Mouse (Mus musculus) limb, embryonic 14.5 days (tissue): Measurements from ENCODE around the gene Tns1. TPM values are rescaled to one million over a fixed set of nuclear protein-coding genes. Genes with fewer than 3 reads are reported as not detected.

Source experiments
- ATAC-seq: fragments of 200-750 bp; cut with Nextera tagmentation; 2 replicates; pipeline ENCODE4 v1.8.0; 2017; ENCODE audit warnings: low read depth, moderate number of reproducible peaks, moderate TSS enrichment; ENCODE audit not compliant: low FRiP score
- DNase-seq: peaks from one replicate; pipeline ENCODE4 v3.0.0-alpha.2; 2015; ENCODE audit warnings: low spot score
- H3K27ac ChIP-seq: fragments of 300-500 bp; sonication (generic); replicated peaks from 2 replicates; pipeline ENCODE4 v1.5.1; 2014; ENCODE audit warnings: low read depth, mild to moderate bottlenecking, low read length, moderate library complexity, mixed read lengths
- H3K27me3 ChIP-seq: fragments of 300-500 bp; sonication (generic); 2 replicates; pipeline ENCODE4 v1.6.1; 2014; ENCODE audit warnings: low read length, mixed read lengths; ENCODE audit not compliant: control insufficient read depth, insufficient read depth
- H3K36me3 ChIP-seq: fragments of 300-500 bp; sonication (generic); 2 replicates; pipeline ENCODE4 v1.6.1; 2014; ENCODE audit warnings: mild to moderate bottlenecking, low read length, moderate library complexity, mixed read lengths; ENCODE audit not compliant: control insufficient read depth, insufficient read depth
- H3K4me1 ChIP-seq: fragments of 300-500 bp; sonication (generic); 2 replicates; pipeline ENCODE4 v1.6.1; 2014; ENCODE audit warnings: antibody characterized with exemption, low read length, mixed read lengths; ENCODE audit not compliant: control insufficient read depth, insufficient read depth
- H3K4me2 ChIP-seq: fragments of 300-500 bp; sonication (generic); replicated peaks from 2 replicates; pipeline ENCODE4 v1.6.1; 2014; ENCODE audit warnings: low read depth, mild to moderate bottlenecking, low read length, moderate library complexity; ENCODE audit not compliant: severe bottlenecking
- H3K4me3 ChIP-seq: fragments of 300-500 bp; sonication (generic); replicated peaks from 2 replicates; pipeline ENCODE4 v1.5.1; 2014; ENCODE audit warnings: low read length
- H3K9ac ChIP-seq: fragments of 300-500 bp; sonication (generic); 2 replicates; pipeline ENCODE4 v1.6.1; 2014; ENCODE audit warnings: mild to moderate bottlenecking, low read depth, low read length, moderate library complexity; ENCODE audit not compliant: severe bottlenecking
- H3K9me3 ChIP-seq: fragments of 300-500 bp; sonication (generic); 2 replicates; pipeline ENCODE4 v1.6.1; 2016; ENCODE audit warnings: low read length; ENCODE audit not compliant: control insufficient read depth
- POLR2A ChIP-seq: fragments of 200-500 bp; IDR thresholded peaks from 2 replicates; pipeline ENCODE4 v1.8.0; 2012; ENCODE audit warnings: inconsistent platforms, mild to moderate bottlenecking, moderate library complexity, borderline replicate concordance; ENCODE audit not compliant: insufficient read depth, insufficient read length; ENCODE audit errors: extremely low read depth
- WGBS: fragments of 180-500 bp; shearing (Covaris S2); extraction: QIAGEN DNeasy Blood & Tissue Kit; methylation state at CpG from one replicate; pipeline ENCODE4 v1.1.7; 2014; 5-methylcytosine and 5-hydroxymethylcytosine counted together
- polyA plus RNA-seq, 2 experiments: library from polyadenylated mRNA; depleted of rRNA in 1 of 2; stranded (reverse) in 1 of 2; unstranded in 1 of 2; fragments of >200 nt; fragmentation: Nextera tagmentation in 1 of 2; extraction: Ambion mirVana in 1 of 2; gene quantifications; 2 replicates each; pipeline versions ENCODE4 v1.2.1 to v1.2.3; 2012 to 2014

Tns1 gene
- polyA plus RNA-seq, 2 experiments: 38.0 to 51.3 TPM

DNA sequence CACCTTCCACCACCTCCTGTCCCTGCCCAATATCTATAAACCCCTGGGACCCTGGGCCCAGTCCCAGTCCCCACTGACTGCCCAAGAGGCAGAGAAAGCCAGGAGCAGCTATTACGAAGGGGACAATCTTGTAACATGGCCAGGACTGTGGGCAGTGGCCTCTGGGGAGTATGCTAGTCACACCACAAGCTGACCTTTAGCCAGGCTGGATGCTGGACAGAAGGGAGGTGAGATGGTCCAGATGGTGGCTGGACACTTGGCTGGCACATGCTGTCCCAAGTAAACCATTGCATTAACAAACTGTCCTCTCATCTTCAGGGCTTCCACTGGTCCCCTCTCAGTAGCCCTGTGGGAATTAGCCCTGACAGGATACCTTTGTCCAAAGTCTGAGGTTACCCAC is 79.8 kb downstream of the Tns1 start:
- H3K36me3 ChIP-seq: no peaks in the 10 kb centered on the region
- no peaks in the 10 kb centered on the region for H3K27me3 ChIP-seq
- no peaks in the 10 kb centered on the region for H3K9me3 ChIP-seq
- 88% methylated on average over 1 of the region's 1 CpGs for WGBS
- no peak overlapping the region for H3K27ac ChIP-seq
- ATAC-seq (no peak), DNase-seq (no peak)
- H3K9ac ChIP-seq: no peak overlapping the region
- H3K4me1 ChIP-seq: peaks cover 49% of the 10 kb centered on the region
- H3K4me2 ChIP-seq: no peak overlapping the region
- no peak for TF ChIP-seq POLR2A
- H3K4me3 ChIP-seq: no peak overlapping the region

DNA sequence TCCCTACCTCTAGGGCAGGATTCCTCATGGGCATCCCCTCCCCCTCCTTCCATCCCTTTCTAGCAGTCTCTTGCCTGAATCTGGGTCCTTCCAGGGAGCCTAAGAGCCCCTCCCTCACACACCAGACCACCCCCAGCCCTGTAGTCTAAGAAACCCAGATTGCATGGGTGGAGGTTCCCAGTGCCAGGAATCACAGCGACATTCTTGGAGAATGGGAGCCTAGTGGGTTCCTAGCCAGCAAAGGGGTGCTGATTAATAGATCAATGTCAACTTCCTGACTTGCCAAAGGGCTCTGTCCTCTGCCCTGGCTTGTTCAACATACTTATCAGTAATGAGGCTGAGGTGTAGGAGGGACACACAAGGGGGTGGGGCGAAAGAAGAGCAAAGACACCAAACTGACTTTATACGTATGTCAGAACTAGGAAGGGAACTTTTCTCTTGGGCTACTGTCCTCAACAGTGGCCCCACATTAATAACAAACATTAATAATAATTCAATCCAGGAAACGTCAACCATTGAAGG is 80.6 kb downstream of the Tns1 start:
- Histone ChIP-seq H3K36me3 (no peaks in the 10 kb centered on the region), H3K9ac (no peak overlapping the region), H3K4me2 (no peak overlapping the region), H3K27me3 (no peaks in the 10 kb centered on the region), H3K4me3 (no peak overlapping the region), H3K27ac (no peak overlapping the region), H3K9me3 (no peaks in the 10 kb centered on the region), H3K4me1 (peaks cover 49% of the 10 kb centered on the region)
- ATAC-seq: no peak
- no peak for DNase-seq
- 46% methylated on average over 4 of the region's 4 CpGs for WGBS
- no peak for TF ChIP-seq POLR2A

- no peaks in the 10 kb centered on the region for H3K27me3 ChIP-seq
- H3K27ac ChIP-seq: 0 out of 2 replicates have a peak overlapping the region, but pooled peaks have one; percentile 48
- TF ChIP-seq POLR2A: no peak
- H3K9ac ChIP-seq: no peak overlapping the region; the same call in 1 of the 2 replicates
- H3K4me2 ChIP-seq: no peak overlapping the region
- H3K4me1 ChIP-seq: peaks cover 45% of the 10 kb centered on the region
- ATAC-seq (no peak), DNase-seq (no peak)
- no peak overlapping the region for H3K4me3 ChIP-seq
- 47% methylated on average over 3 of the region's 3 CpGs for WGBS
- no peaks in the 10 kb centered on the region for H3K36me3 ChIP-seq
- H3K9me3 ChIP-seq: no peaks in the 10 kb centered on the region
These were observed 81.4 kb downstream of the Tns1 start for GRCm38 (mm10) chr1:74042711-74043467.

DNA sequence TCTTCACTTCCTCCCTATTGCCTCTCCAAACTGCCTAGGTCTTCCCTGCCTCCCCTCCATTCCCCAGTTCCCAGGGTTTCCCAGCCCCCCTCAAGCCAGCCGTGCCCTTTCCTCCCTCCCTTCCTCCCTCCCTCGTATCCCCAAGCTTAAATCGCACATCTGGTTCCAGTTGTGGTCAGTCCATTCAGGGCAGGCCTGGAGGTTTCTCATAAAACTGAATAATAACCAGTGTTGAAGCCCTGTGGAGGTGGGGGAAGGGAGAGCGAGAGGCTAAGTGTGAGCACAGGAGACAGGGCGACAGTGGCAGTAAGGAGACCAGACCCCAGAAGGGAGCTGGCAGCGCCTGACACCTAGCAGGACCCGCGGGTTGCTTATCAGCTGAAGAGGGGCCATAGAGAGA is 82.6 kb downstream of the Tns1 start:
- Histone ChIP-seq H3K4me3 (no peak overlapping the region), H3K4me2 (peak overlapping the region; percentile 20; the same call in 1 of the 2 replicates), H3K36me3 (no peaks in the 10 kb centered on the region), H3K27me3 (no peaks in the 10 kb centered on the region), H3K27ac (peak overlapping the region; percentile 53), H3K9me3 (no peaks in the 10 kb centered on the region), H3K9ac (no peak overlapping the region), H3K4me1 (peaks cover 49% of the 10 kb centered on the region)
- DNase-seq (peak; percentile 60), ATAC-seq (peak; percentile 72)
- no peak for TF ChIP-seq POLR2A
- 10% methylated on average over 8 of the region's 8 CpGs for WGBS

GRCm38 (mm10) chr1:74041178-74041577 is 83.1 kb downstream of the Tns1 start:
- Histone ChIP-seq H3K9ac (no peak overlapping the region), H3K27ac (peak overlapping the region; percentile 53), H3K4me3 (no peak overlapping the region), H3K4me1 (peaks cover 54% of the 10 kb centered on the region), H3K4me2 (no peak overlapping the region; the same call in 1 of the 2 replicates), H3K27me3 (no peaks in the 10 kb centered on the region), H3K9me3 (no peaks in the 10 kb centered on the region), H3K36me3 (no peaks in the 10 kb centered on the region)
- ATAC-seq (no peak), DNase-seq (no peak)
- 45% methylated on average over 7 of the region's 7 CpGs for WGBS
- no peak for TF ChIP-seq POLR2A
